Mouse (Mus musculus) kidney, embryonic 16.5 days (tissue): Measurements from ENCODE around the gene Lin28a. TPM values are rescaled to one million over a fixed set of nuclear protein-coding genes. Genes with fewer than 3 reads are reported as not detected.

Source experiments
- ATAC-seq: fragments of 200-750 bp; cut with Nextera tagmentation; 2 replicates; pipeline ENCODE4 v1.8.0; 2017; ENCODE audit warnings: moderate TSS enrichment; ENCODE audit not compliant: low FRiP score, low TSS enrichment
- H3K27ac ChIP-seq: fragments of 300-500 bp; sonication (generic); 2 replicates; pipeline ENCODE4 v1.5.1; 2014; ENCODE audit warnings: low read length
- H3K27me3 ChIP-seq: fragments of 300-500 bp; sonication (generic); 2 replicates; pipeline ENCODE4 v1.6.1; 2014; ENCODE audit warnings: low read length, control low read depth, mixed read lengths; ENCODE audit not compliant: insufficient read depth
- H3K36me3 ChIP-seq: fragments of 300-500 bp; sonication (generic); 2 replicates; pipeline ENCODE4 v1.6.1; 2014; ENCODE audit warnings: low read length, control low read depth, mixed read lengths; ENCODE audit not compliant: insufficient read depth
- H3K4me1 ChIP-seq: fragments of 300-500 bp; sonication (generic); 2 replicates; pipeline ENCODE4 v1.6.1; 2014; ENCODE audit warnings: low read length, control low read depth, mixed read lengths; ENCODE audit not compliant: insufficient read depth
- H3K4me2 ChIP-seq: fragments of 300-500 bp; sonication (generic); replicated peaks from 2 replicates; pipeline ENCODE4 v1.6.1; 2014; ENCODE audit warnings: low read depth, low read length
- H3K4me3 ChIP-seq: fragments of 300-500 bp; sonication (generic); 2 replicates; pipeline ENCODE4 v1.5.1; 2014; ENCODE audit warnings: mild to moderate bottlenecking, low read length
- H3K9ac ChIP-seq: fragments of 300-500 bp; sonication (generic); replicated peaks from 2 replicates; pipeline ENCODE4 v1.6.1; 2014; ENCODE audit warnings: low read length
- H3K9me3 ChIP-seq: fragments of 300-500 bp; sonication (generic); 2 replicates; pipeline ENCODE4 v1.6.1; 2016; ENCODE audit warnings: low read length, control low read depth
- WGBS: fragments of 180-500 bp; shearing (Covaris S2); extraction: QIAGEN DNeasy Blood & Tissue Kit; methylation state at CpG from one replicate; pipeline ENCODE4 v1.1.7; 2014; 5-methylcytosine and 5-hydroxymethylcytosine counted together
- polyA plus RNA-seq: library from polyadenylated mRNA; unstranded; fragments of >200 nt; fragmentation: Nextera tagmentation; extraction: Ambion mirVana; gene quantifications from 2 replicates; pipeline ENCODE4 v1.2.1, GENCODE M21; 2015

Lin28a gene
- polyA plus RNA-seq, 1 experiment from 2014 or later: not detected

- Histone ChIP-seq H3K4me2 (peak within 1 kb of the TSS; percentile 84), H3K4me3 (peak within 1 kb of the TSS; percentile 75), H3K9ac (peak within 1 kb of the TSS; percentile 98), H3K27ac (peak within 1 kb of the TSS; percentile 99), H3K36me3 (peaks cover 33% of the 10 kb centered on the region), H3K9me3 (no peaks in the 10 kb centered on the region), H3K4me1 (peaks cover 32% of the 10 kb centered on the region), H3K27me3 (no peaks in the 10 kb centered on the region)
- ATAC-seq: peak; percentile 79
- under 1% methylated on average over 42 of the region's 42 CpGs for WGBS
These were observed 50.3 kb downstream of the Lin28a start, which contains the start of gene Hmgn2 for GRCm38 (mm10) chr4:133968150-133968921. Gene Hmgn2 (minus strand): TSS chr4:133968650.

GRCm38 (mm10) chr4:133967866-133968149 lies 50.8 kb downstream of the Lin28a start:
- Histone ChIP-seq H3K4me1 (peaks cover 32% of the 10 kb centered on the region), H3K27ac (peak overlapping the region; percentile 99), H3K9ac (peak overlapping the region; percentile 98), H3K9me3 (no peaks in the 10 kb centered on the region), H3K27me3 (no peaks in the 10 kb centered on the region), H3K36me3 (peaks cover 36% of the 10 kb centered on the region), H3K4me2 (peak overlapping the region; percentile 84), H3K4me3 (peak overlapping the region; percentile 75)
- ATAC-seq: peak; percentile 90
- whole genome bisulfite sequencing: 0% methylated on average over 25 of the region's 29 CpGs

GRCm38 (mm10) chr4:133967138-133967865 lies 51.3 kb downstream of the Lin28a start:
- under 1% methylated on average over 72 of the region's 101 CpGs for WGBS
- H3K27me3 ChIP-seq: no peaks in the 10 kb centered on the region
- peak; percentile 79 for ATAC-seq
- H3K4me2 ChIP-seq: peak overlapping the region; percentile 84
- H3K9ac ChIP-seq: peak overlapping the region; percentile 98
- peak overlapping the region; percentile 99 for H3K27ac ChIP-seq
- H3K4me3 ChIP-seq: peak overlapping the region; percentile 75
- H3K4me1 ChIP-seq: peaks cover 32% of the 10 kb centered on the region
- H3K9me3 ChIP-seq: no peaks in the 10 kb centered on the region
- peaks cover 39% of the 10 kb centered on the region for H3K36me3 ChIP-seq

- Histone ChIP-seq H3K27ac (no peak overlapping the region), H3K9ac (peak overlapping the region; percentile 98), H3K4me2 (peak overlapping the region; percentile 84), H3K27me3 (no peaks in the 10 kb centered on the region), H3K4me1 (peaks cover 32% of the 10 kb centered on the region), H3K9me3 (no peaks in the 10 kb centered on the region), H3K4me3 (peak overlapping the region; percentile 75), H3K36me3 (peaks cover 34% of the 10 kb centered on the region)
- ATAC-seq: no peak
- 36% methylated on average over 12 of the region's 12 CpGs for WGBS
These were observed 52.2 kb downstream of the Lin28a start for GRCm38 (mm10) chr4:133966271-133966940.

GRCm38 (mm10) chr4:133962566-133962965 lies 56.1 kb downstream of the Lin28a start:
- no peak overlapping the region for H3K9ac ChIP-seq
- H3K4me2 ChIP-seq: no peak overlapping the region
- 88% methylated on average over 7 of the region's 7 CpGs for WGBS
- no peaks in the 10 kb centered on the region for H3K9me3 ChIP-seq
- H3K27ac ChIP-seq: no peak overlapping the region
- ATAC-seq: no peak
- H3K4me3 ChIP-seq: no peak overlapping the region
- H3K4me1 ChIP-seq: peaks cover 13% of the 10 kb centered on the region
- H3K36me3 ChIP-seq: peaks cover 31% of the 10 kb centered on the region
- H3K27me3 ChIP-seq: no peaks in the 10 kb centered on the region

GRCm38 (mm10) chr4:133958884-133959283 lies 59.8 kb downstream of the Lin28a start:
- Histone ChIP-seq H3K4me2 (no peak overlapping the region), H3K4me3 (no peak overlapping the region), H3K27ac (no peak overlapping the region), H3K36me3 (peaks cover 13% of the 10 kb centered on the region; the same call in 1 of the 2 replicates), H3K9me3 (no peaks in the 10 kb centered on the region), H3K27me3 (no peaks in the 10 kb centered on the region), H3K4me1 (no peaks in the 10 kb centered on the region), H3K9ac (no peak overlapping the region)
- 75% methylated on average over 1 of the region's 1 CpGs for WGBS
- no peak for ATAC-seq

- no peaks in the 10 kb centered on the region for H3K27me3 ChIP-seq
- no peak overlapping the region for H3K4me2 ChIP-seq
- no peaks in the 10 kb centered on the region for H3K4me1 ChIP-seq
- WGBS: 76% methylated on average over 4 of the region's 4 CpGs
- no peaks in the 10 kb centered on the region for H3K36me3 ChIP-seq
- ATAC-seq: no peak
- H3K9me3 ChIP-seq: no peaks in the 10 kb centered on the region
- H3K9ac ChIP-seq: no peak overlapping the region
- H3K27ac ChIP-seq: no peak overlapping the region
- no peak overlapping the region for H3K4me3 ChIP-seq
These were observed 62.3 kb downstream of the Lin28a start for GRCm38 (mm10) chr4:133956358-133956757.

Other genes with a start within 250 kb of the Lin28a start
- 52.0 and 53.4 TPM in 2 replicates for gene Rps6ka1, start 131.0 kb downstream of the Lin28a start, polyA plus RNA-seq
- gene Hmgn2, start 50.2 kb downstream of the Lin28a start, polyA plus RNA-seq: 2,436 and 2,511 TPM in 2 replicates
- gene Dhdds, start 17.9 kb downstream of the Lin28a start, polyA plus RNA-seq: 51.7 and 53.1 TPM in 2 replicates
- not detected in 2 replicates for gene Zfp683, start 35.0 kb upstream of the Lin28a start, polyA plus RNA-seq
- 4.2 and 4.5 TPM in 2 replicates for gene Crybg2, start 42.0 kb upstream of the Lin28a start, polyA plus RNA-seq
- gene Cd52, start 76.2 kb upstream of the Lin28a start, polyA plus RNA-seq: 7.4 and 7.6 TPM in 2 replicates
- 13.5 and 13.8 TPM in 2 replicates for gene Ubxn11, start 83.7 kb upstream of the Lin28a start, polyA plus RNA-seq
- gene Sh3bgrl3, start 109.9 kb upstream of the Lin28a start, polyA plus RNA-seq: 389 and 435 TPM in 2 replicates
- gene Cep85, start 168.3 kb upstream of the Lin28a start, polyA plus RNA-seq: 112 and 141 TPM in 2 replicates
- gene Gm7534, start 184.2 kb upstream of the Lin28a start, polyA plus RNA-seq: 0.25 and 0.28 TPM in 2 replicates
- 0.24 and 0.35 TPM in 2 replicates for gene Catsper4, start 208.5 kb upstream of the Lin28a start, polyA plus RNA-seq
- 9.6 and 10.9 TPM in 2 replicates for gene Cnksr1, start 219.6 kb upstream of the Lin28a start, polyA plus RNA-seq
- 0.62 and 0.67 TPM in 2 replicates for gene E130218I03Rik, start 224.8 kb upstream of the Lin28a start, polyA plus RNA-seq
- 15.0 and 15.8 TPM in 2 replicates for gene Zfp593, start 226.8 kb upstream of the Lin28a start, polyA plus RNA-seq
- gene Gm30191, start 228.1 kb upstream of the Lin28a start, polyA plus RNA-seq: not detected in 2 replicates
- 12.2 and 12.8 TPM in 2 replicates for gene Grrp1, start 235.3 kb upstream of the Lin28a start, polyA plus RNA-seq